Mouse (Mus musculus): ENCODE data around the gene Tmem63b.
A peak's percentile ranks its signal among the peaks of the same experiment; 100 is the strongest.

Gene Tmem63b

GRCm38 (mm10) chr17:45706796-45707195, 20.1 kb upstream of the Tmem63b start:
- no peak for DNase-seq (ENCODE audit: low spot score in 2 of 2)

- no peak for DNase-seq (ENCODE audit: low spot score in 2 of 2)
These were observed 16.5 kb upstream of the Tmem63b start for GRCm38 (mm10) chr17:45703187-45703586.

GRCm38 (mm10) chr17:45702254-45702653, 15.5 kb upstream of the Tmem63b start:
- DNase-seq (ENCODE audit: low spot score in 2 of 2): no peak

GRCm38 (mm10) chr17:45701236-45701591, 14.5 kb upstream of the Tmem63b start:
- DNase-seq (ENCODE audit: low spot score in 2 of 2): no peak

- DNase-seq (ENCODE audit: low spot score in 2 of 2): no peak
These were observed 14.0 kb upstream of the Tmem63b start for GRCm38 (mm10) chr17:45700496-45701235.

GRCm38 (mm10) chr17:45699039-45699740, 12.5 kb upstream of the Tmem63b start:
- no peak for DNase-seq (ENCODE audit: low spot score in 2 of 2)

- DNase-seq (ENCODE audit: low spot score in 2 of 2): no peak
These were observed 11.7 kb upstream of the Tmem63b start for GRCm38 (mm10) chr17:45698368-45698767.

- no peak for DNase-seq (ENCODE audit: low spot score in 2 of 2)
These were observed 10.3 kb upstream of the Tmem63b start for GRCm38 (mm10) chr17:45696981-45697380.

- DNase-seq (ENCODE audit: low spot score in 2 of 2): no peak
These were observed 8.8 kb upstream of the Tmem63b start for GRCm38 (mm10) chr17:45695227-45696120.

- DNase-seq (ENCODE audit: low spot score in 2 of 2): no peak
These were observed 7.3 kb upstream of the Tmem63b start for GRCm38 (mm10) chr17:45693812-45694565.

GRCm38 (mm10) chr17:45692159-45692558, 5.5 kb upstream of the Tmem63b start:
- DNase-seq (ENCODE audit: low spot score in 2 of 2): no peak

GRCm38 (mm10) chr17:45690044-45690443, 3.3 kb upstream of the Tmem63b start:
- DNase-seq (ENCODE audit: low spot score in 2 of 2): no peak

GRCm38 (mm10) chr17:45689120-45689519, 2.4 kb upstream of the Tmem63b start:
- no peak for DNase-seq (ENCODE audit: low spot score in 2 of 2)

GRCm38 (mm10) chr17:45686093-45686619, 549 bp downstream of the Tmem63b start, which contains the start of gene Mrpl14:
Gene Mrpl14 (plus strand): TSS chr17:45686322.
- DNase-seq (ENCODE audit: low spot score in 2 of 2): peak; percentile 90 to 95

- peak in 1 of 2 experiments; percentile 49 for DNase-seq (ENCODE audit: low spot score in 2 of 2)
These were observed 1.3 kb downstream of the Tmem63b start for GRCm38 (mm10) chr17:45685171-45686092.

GRCm38 (mm10) chr17:45684667-45685131, 2.0 kb downstream of the Tmem63b start:
- DNase-seq (ENCODE audit: low spot score in 2 of 2): peak in 1 of 2 experiments; percentile 31

- DNase-seq (ENCODE audit: low spot score in 2 of 2): no peak
These were observed 3.9 kb downstream of the Tmem63b start for GRCm38 (mm10) chr17:45682843-45683242.

GRCm38 (mm10) chr17:45681588-45681987, 5.1 kb downstream of the Tmem63b start:
- peak in 1 of 2 experiments; percentile 54 for DNase-seq (ENCODE audit: low spot score in 2 of 2)

GRCm38 (mm10) chr17:45680391-45680980, 6.2 kb downstream of the Tmem63b start:
- peak in 1 of 2 experiments; percentile 55 for DNase-seq (ENCODE audit: low spot score in 2 of 2)

Data from cerebellum, postnatal 4 days (tissue).